Mouse (Mus musculus): Measurements from ENCODE around the gene Rras. TPM values are rescaled to one million over a fixed set of nuclear protein-coding genes. Genes with fewer than 3 reads are reported as not detected.

Gene Rras
- total RNA-seq, 2 experiments from 2014 or later, result 43.9 to 47.7 TPM

DNA sequence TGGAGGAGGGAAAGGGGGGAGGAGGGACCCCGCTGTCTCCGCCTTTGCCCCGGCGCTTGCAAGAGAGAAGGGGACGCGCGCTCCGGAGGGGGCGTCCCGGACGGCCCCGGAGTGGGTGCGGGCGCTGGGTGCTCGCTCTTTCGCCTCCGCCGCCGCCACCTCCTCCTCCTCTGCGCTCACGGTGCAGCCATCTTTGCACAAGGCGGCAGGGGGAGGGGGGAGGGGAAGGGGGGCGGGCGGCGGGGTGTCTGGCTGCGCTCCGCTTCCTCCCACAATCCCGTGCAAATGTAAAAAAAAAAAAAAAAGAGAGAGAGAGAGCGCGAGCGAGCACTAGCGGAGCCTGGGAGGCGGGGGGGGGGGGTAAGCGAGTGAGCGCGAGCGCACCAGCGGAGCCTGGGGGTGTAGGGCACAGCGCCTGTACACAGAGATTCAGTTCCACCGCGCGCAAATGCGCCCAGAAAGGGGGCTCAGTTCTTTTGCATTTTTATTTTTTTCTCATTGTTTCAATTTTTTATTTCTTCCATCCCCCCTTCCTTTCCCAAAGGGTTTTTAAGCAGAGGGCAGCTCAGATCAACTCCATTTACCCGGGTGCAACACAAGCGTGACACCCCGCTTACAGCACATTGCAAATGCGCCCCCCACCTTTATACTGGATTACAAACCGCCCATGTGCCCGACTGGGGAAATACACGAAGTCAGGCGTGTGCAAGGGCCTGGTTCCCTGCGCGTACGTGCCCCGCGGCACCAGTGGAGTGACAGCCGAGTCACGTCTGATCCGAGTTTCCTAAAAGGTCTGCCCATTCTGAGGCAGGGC lies 35.6 kb downstream of the Rras start:
- peak; percentile 81 to 88 for DNase-seq

DNA sequence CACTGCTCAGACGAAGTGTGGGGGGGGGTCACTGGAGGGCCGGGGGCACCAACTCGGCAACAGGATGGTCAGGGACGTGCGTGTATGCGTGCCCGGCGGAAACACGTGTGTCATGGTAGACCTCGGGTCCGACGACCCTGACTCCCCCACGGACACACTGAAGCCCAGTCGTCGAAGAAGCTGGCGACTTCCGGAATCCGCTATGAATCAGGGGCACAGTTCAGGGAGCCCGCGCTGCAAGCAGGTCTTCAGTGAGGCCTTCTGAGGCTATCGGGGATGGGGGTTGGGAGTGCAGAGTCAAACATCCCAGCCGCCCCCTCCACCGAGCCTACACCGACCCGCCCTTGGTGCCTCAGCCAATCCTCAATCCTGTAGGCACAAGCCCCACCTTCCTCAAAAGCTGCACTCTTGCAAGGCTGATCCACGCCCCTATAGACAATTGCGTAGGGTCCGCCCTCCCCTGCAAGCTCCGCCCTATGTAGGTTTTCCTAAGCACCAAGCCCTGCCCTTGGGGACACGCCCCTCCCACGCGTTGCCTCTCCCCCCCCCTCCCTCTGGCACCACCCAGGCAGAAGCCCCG lies 36.3 kb downstream of the Rras start:
- DNase-seq, result peak; percentile 94 to 98

DNA sequence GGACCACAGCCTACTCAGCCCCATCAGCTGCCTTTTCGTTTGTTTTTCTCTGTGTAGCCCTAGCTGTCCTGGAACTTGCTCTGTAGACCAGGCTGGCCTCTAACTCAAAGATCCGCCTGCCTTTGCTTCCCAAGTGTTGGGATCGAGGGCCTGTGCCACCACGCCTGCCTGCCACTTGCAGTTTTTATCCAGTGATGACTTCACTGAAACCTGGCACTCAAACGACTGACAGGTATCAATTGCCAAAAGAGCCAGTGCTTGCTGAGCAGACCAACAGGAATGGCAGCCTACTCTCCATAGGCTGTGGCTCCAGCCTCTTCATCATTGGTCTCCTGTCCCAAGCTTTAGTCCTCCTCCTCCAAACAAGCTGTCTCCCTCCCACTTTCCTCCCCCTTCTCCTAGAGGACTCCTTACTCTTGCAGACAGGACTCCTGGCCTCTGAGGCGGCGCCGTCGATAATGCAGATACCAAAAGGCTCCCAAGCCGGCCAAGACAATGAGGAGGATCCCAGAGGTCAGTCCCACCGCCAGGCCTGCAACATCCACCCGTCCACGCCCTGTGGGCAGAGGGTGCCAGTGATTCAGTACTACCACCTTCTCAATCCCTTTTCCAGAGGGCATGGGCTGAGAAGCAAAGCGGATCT lies 38.7 kb downstream of the Rras start:
- no peak for DNase-seq

DNA sequence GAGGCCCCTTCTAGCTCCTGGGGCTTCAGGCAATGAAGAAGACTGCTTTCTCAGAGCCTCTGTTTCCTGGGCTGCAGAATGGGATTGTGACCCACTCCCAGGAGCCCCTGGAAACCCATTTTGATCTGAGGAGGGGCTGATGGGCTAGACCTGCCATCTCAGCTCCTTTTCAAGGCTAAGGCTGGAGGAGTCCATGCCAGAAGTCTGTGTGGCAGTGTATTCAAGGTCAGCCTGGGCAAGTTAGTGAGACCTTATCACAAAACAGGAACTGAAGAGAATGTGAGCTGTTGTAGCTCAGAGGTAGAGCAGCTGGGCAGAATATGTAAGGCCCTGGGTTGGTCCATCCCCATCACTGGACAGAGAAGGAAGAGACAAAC lies 39.2 kb downstream of the Rras start:
- DNase-seq, result no peak

DNA sequence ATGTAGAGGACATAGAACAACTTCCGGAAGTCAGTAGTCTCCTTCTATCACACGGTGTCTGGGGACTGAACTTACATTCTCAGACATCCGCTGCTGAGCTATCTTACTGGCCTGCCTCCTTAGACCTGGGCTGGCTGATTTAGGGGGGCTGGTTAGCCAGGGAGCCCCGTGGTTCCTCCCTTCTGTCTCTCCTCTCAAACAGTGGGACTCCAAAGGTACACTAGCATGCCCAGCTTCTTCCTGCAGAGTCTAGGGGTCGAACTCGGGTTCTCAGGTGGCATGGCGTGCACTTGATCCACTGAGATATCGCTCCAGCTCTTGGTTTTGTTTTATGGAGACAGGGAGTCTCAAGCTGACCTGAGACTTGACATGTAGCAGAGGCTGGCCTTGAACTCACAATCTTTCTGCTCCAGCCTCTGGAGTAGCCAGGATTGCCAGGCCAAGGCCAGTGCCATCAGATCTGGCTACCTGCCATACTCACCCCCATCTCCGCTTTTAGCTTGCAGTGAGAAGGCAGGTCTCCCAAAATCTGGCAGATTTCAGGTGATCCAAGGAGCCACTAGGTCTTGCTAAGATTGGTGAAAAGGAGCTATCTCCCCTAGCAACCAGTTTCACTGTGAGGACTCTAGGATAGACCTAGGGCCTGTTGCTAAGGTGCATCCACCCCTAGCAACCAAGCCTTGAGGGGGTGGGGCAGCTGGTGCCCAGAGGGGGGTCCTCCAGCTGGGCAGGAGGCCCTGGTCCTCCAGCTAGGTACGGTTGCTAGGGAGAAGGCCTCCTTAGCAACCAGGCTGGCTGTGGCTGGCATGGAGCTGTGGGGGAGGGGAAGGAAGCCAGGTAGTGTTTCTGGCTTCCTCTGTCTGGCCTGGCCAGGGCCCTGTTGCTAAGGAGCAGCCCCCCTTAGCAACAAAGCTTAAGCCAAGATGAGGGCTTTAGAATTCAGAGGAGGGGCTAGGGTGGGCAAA lies 41.1 kb downstream of the Rras start:
- no peak for DNase-seq

DNA sequence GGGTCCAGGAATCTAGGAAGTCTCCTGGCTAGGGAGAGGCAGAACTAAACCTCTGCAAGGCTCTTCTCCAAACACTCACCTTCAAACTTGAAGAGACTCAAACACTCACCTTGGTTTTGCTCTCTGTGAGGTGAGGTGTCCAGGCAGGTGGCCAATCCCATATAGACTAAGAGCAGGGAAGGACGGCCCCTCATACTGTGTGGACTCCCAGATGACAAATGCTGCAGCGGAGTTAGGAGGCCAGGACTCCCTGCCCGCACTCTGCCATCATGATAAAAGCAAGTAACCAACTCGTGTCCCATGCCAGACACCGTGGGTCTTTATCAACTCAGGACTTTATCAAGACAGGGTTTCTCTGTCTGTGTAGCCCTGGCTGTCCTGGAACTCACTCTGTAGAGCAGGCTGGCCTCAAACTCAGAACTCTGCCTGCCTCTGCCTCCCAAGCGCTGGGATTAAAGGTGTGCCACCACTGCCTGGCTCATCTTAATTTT lies 42.9 kb downstream of the Rras start:
- no peak for DNase-seq

DNA sequence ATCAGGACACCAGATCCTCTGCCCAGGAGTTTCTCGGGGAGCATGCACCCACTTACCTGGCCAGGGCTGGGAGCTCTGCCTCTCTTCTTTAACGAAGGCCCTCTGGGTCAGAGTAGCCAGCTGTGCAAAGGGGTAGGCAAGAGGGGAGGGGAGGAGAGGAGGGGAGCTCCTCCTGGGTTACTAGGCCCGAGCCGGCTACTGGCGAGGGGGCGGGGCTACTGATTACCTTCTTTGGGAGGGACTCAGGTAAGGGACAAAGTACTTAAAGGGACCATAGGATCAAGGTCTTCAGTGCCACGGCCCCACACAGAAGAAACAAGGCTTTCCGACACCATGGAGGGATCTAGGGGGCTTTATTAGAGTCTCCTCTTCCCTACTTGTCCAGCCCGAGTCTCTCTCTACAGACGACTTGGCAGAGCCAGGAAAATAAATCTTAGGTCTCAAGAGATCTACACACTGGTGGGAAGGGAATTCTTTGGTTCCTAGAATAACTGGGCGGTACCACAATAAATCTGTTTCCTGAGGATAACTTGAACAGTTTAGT lies 43.8 kb downstream of the Rras start:
- no peak for DNase-seq

DNA sequence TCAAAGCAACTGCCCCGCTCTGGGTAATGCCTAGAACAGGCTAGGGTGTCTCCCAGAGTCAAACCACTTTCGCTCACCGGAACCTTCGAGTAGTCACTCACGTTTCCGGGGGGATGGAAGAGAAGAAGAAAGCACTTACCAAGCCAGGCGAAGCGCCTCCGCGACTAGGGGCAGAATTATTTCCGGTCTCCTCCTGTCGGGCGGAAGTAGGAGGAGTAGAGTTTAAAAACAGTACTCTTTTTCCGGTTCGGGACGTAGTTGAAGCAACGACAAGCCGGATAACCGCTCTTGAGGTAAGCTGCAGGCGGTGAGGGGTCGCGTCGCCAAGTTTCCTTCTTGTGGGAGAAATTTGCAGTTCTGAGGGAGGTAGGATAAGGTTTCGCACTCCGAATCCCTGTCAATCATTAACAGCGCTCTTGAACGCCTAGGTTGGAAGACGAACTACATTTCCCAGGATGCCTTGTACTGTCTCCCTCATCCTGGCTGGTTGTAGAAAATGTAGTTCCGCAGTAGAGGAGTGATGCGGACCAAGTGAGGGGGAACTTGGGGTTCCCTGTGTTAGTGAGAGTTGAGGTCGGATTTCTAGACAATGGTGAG lies 44.6 kb downstream of the Rras start, which contains the start of the genes Nosip and Prrg2:
Gene Nosip (plus strand): TSS at position 191 of the 597 bp plus-strand sequence.
Gene Prrg2 (minus strand): TSS at position 439 of the 597 bp plus-strand sequence.
- DNase-seq, result peak; percentile 97 to 99

DNA sequence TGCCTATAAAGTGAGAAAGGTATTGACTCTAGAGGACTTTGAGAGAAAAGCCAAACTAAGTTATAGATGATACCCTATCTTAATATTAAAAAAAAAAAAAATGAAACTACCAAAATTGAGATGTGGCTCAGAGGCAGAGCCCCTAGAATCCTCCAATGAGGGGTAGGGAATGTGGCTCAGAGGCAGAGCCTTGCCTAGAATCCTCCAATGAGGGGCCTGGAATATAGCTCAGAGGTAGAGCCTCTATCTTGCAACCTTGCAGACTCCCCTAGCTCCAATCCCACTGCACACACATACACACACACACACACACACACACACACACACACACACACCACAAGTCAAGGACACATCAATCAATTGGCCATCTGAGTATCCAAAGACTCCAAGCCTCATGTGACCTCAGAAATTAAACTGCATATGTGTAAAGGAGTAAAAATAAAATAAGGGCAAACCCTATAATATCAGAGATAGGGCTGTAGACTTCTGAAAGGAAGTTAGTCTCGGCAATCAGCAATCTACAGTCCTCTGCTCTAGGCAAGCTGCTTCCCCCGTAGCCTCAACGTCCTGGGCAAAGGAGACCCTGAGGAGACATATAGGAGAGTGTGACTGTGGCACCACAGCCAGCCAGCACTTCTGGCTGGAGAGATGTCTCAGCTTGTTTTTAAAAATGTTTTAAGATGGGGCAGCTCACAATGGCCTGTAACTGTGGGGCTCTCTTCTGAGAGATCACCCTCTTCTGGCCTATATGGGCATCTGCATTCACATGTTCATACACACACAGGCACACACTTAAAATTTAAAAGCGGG lies 49.6 kb downstream of the Rras start:
- no peak for DNase-seq

DNA sequence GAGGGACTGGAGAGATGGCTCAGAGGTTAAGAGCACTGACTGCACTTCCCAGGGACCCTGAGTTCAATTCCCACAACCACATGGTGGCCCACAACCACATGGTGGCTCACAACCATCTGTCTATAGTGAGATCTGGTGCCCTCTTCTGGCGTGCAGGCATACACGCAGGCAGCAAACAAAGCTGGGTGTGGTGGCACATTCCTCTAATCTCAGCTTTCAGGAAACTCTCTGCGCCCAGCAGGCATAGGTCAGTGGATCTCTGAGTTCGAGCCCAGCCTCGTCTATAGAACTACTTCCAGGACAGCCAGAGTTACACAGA lies 50.2 kb downstream of the Rras start:
- peak; percentile 53 to 60 for DNase-seq

DNA sequence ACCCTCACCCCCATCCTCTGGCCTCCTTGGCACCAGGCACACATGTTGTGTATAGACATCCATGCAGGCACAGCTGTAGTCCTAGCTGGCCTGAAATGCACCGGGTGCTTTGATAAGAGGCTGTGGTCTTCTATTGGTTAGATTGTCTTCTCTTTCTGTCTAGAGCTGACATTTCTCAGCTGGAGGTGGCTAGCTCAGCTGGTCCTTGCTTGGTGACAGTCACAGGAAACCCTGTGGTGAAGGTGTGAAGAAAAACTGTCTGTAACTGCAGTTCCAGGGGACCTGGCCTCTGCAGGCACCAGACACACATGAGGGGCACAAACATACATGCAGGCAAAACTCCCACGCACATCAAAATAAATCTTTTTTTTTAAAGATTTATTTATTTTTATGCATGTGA lies 51.9 kb downstream of the Rras start:
- no peak for DNase-seq

Small RNA genes within 50 kb of the gene (microRNA-seq; reads per million reads assigned to microRNA genes)
- gene Mir7054, result 1.1 to 2.2 reads per million in 2 experiments

Other genes starting within 250 kb of the Rras start
- gene Nup62, start 201.9 kb upstream of the Rras start, total RNA-seq (2021), result 10 to 100 TPM; 25.4 to 26.0 TPM
- 1 to 10 TPM in 1 of 2 experiments, under 1 TPM in 1; 0.62 to 4.8 TPM for gene Il4i1, start 201.6 kb upstream of the Rras start, total RNA-seq (2021)
- gene Atf5, start 201.3 kb upstream of the Rras start, total RNA-seq (2021), result 10 to 100 TPM; 60.2 to 62.7 TPM
- gene Akt1s1, start 169.0 kb upstream of the Rras start, total RNA-seq (2021), result 10 to 100 TPM; 65.1 to 67.1 TPM
- 10 to 100 TPM; 36.7 to 57.6 TPM for gene Tbc1d17, start 168.9 kb upstream of the Rras start, total RNA-seq (2021)
- gene Pnkp, start 160.8 kb upstream of the Rras start, total RNA-seq (2021), result 10 to 100 TPM; 16.5 to 19.4 TPM
- 100 to 1,000 TPM; 173 to 184 TPM for gene Ptov1, start 148.2 kb upstream of the Rras start, total RNA-seq (2021)
- gene Med25, start 125.2 kb upstream of the Rras start, total RNA-seq (2021), result 10 to 100 TPM; 75.9 to 79.8 TPM
- gene Fuz, start 121.9 kb upstream of the Rras start, total RNA-seq (2021), result 10 to 100 TPM; 15.4 to 16.8 TPM
- 10 to 100 TPM; 59.2 to 67.9 TPM for gene Ap2a1, start 88.5 kb upstream of the Rras start, total RNA-seq (2021)
- not detected for gene Tsks, start 74.8 kb upstream of the Rras start, total RNA-seq (2021)
- gene Cpt1c, start 43.1 kb upstream of the Rras start, total RNA-seq (2021), result 1 to 10 TPM; 1.8 to 2.0 TPM
- 100 to 1,000 TPM in 1 of 2 experiments, 10 to 100 TPM in 1; 90.3 to 110 TPM for gene Prmt1, start 31.4 kb upstream of the Rras start, total RNA-seq (2021)
- 10 to 100 TPM; 21.3 to 29.5 TPM for gene Irf3, start 20.3 kb upstream of the Rras start, total RNA-seq (2021)
- 1 to 10 TPM; 8.1 to 9.7 TPM for gene Bcl2l12, start 19.2 kb upstream of the Rras start, total RNA-seq (2021)
- gene Scaf1, start 1.6 kb upstream of the Rras start, total RNA-seq (2021), result 10 to 100 TPM; 45.1 to 46.0 TPM
- gene Prr12, start 34.9 kb downstream of the Rras start, total RNA-seq (2021), result 10 to 100 TPM; 21.5 to 21.9 TPM
- 10 to 100 TPM; 29.6 to 35.2 TPM for gene Nosip, start 44.5 kb downstream of the Rras start, total RNA-seq (2021)
- 1 to 10 TPM; 7.8 TPM for gene Prrg2, start 44.7 kb downstream of the Rras start, total RNA-seq (2021)
- 10 to 100 TPM; 20.0 to 20.7 TPM for gene Rcn3, start 74.3 kb downstream of the Rras start, total RNA-seq (2021)
- 10 to 100 TPM; 60.3 to 66.8 TPM for gene Fcgrt, start 85.9 kb downstream of the Rras start, total RNA-seq (2021)
- gene Rps11, start 106.5 kb downstream of the Rras start, total RNA-seq (2021), result 100 to 1,000 TPM; 512 to 646 TPM
- gene Rpl13a, start 110.8 kb downstream of the Rras start, total RNA-seq (2021), result 100 to 1,000 TPM; 714 to 715 TPM
- under 1 TPM; 0.26 to 0.47 TPM for gene Gm45713, start 118.3 kb downstream of the Rras start, total RNA-seq (2021)
- 1 to 10 TPM; 2.7 to 5.3 TPM for gene Flt3l, start 118.5 kb downstream of the Rras start, total RNA-seq (2021)
- 10 to 100 TPM; 35.5 to 42.7 TPM for gene Pih1d1, start 136.3 kb downstream of the Rras start, total RNA-seq (2021)
- 10 to 100 TPM; 21.5 to 26.8 TPM for gene Aldh16a1, start 136.6 kb downstream of the Rras start, total RNA-seq (2021)
- 10 to 100 TPM; 29.7 to 32.4 TPM for gene Slc17a7, start 146.0 kb downstream of the Rras start, total RNA-seq (2021)
- gene Gfy, start 161.6 kb downstream of the Rras start, total RNA-seq (2021), result not detected
- not detected for gene Pth2, start 163.0 kb downstream of the Rras start, total RNA-seq (2021)
- gene Ccdc155, start 186.9 kb downstream of the Rras start, total RNA-seq (2021), result under 1 TPM in 1 of 2 experiments, not detected in 1; 0.46 TPM
- gene Dkkl1, start 194.2 kb downstream of the Rras start, total RNA-seq (2021), result not detected
- 1 to 10 TPM; 6.4 to 7.7 TPM for gene Tead2, start 197.8 kb downstream of the Rras start, total RNA-seq (2021)
- gene Cd37, start 221.2 kb downstream of the Rras start, total RNA-seq (2021), result 10 to 100 TPM in 1 of 2 experiments, 1 to 10 TPM in 1; 2.6 to 12.8 TPM
- gene Slc6a16, start 223.1 kb downstream of the Rras start, total RNA-seq (2021), result not detected

Measured in heart, adult 18-20 months (tissue).